In genomic region chr6:52211170-52211935, GRCm38 (mm10) we compare ENCODE assay signal across 1 mouse cellular context.
TF ChIP-seq lines count a peak whose summit lies in the region.

No protein-coding gene starts in this region.

TF ChIP-seq in C2C12, 6 proteins besides CTCF, POLR2A, EP300 and RAD21:
- no peak for TF ChIP-seq MYOG (IDR thresholded peaks at IDR 0.05; ENCODE audit: control insufficient read depth, extremely low read depth, insufficient read length)
- TF ChIP-seq FOSL1 (IDR thresholded peaks at IDR 0.05; ENCODE audit: insufficient read depth, low read length, poor library complexity, severe bottlenecking) = no peak
- TF ChIP-seq MAX (IDR thresholded peaks at IDR 0.05) = no peak
- no peak for TF ChIP-seq CEBPB (IDR thresholded peaks at IDR 0.05; ENCODE audit: low read depth)
- no peak for TF ChIP-seq MYOD1 (IDR thresholded peaks at IDR 0.05; ENCODE audit: control insufficient read depth, insufficient read length, low read depth)
- no peak for TF ChIP-seq USF1 (IDR thresholded peaks at IDR 0.05; ENCODE audit: low read depth)
